Mouse (Mus musculus): ENCODE measurements at regions not wholly inside any gene's neighbourhood (a gene's known extent, or its start where the extent isn't known, plus 50 kb on each side); places are given as distances from the start of the nearest gene placed in this dataset.

GRCm38 (mm10) chr4:58693018-58693417 is 94.5 kb downstream of the Olfr267 start:
- no peak for TF ChIP-seq POLR2A (IDR thresholded peaks at IDR 0.05; ENCODE audit: insufficient read depth, low read length)
- no peak for TF ChIP-seq EP300 (IDR thresholded peaks at IDR 0.05; ENCODE audit: insufficient read depth, low read depth, low read length)
- TF ChIP-seq CTCF (IDR thresholded peaks at IDR 0.05; ENCODE audit: low read depth, low read length): no peak

Measured in ES-Bruce4 (cell line).